In genomic region chr11:114477365-114477764, GRCm38 (mm10) we compare ENCODE assay signal across 9 mouse cellular contexts.
DNase-seq lines count a peak whose midpoint lies in the region; ATAC-seq lines count a peak whose summit lies in the region.
"Had no signal": no experiment of that assay in that cellular context is flagged by ENCODE, and none has a peak within 500 bp of the region (broad histone marks: within the 10 kb centered on the region; RNA-seq: fewer than 3 reads in every experiment).

No protein-coding gene starts in this region.

- H3K9ac ChIP-seq in limb, embryonic 11.5 days (ENCODE audit: low read length), result no peak overlapping the region
- H3K9ac ChIP-seq: embryonic facial prominence, embryonic 15.5 days had no signal

- peak; percentile 65 for DNase-seq in cerebellum, adult 11-12 months
- DNase-seq in cerebellum, adult 11 months, result no peak
- DNase-seq in left cerebral cortex, adult 18-20 months (ENCODE audit: low spot score in 2 of 2), result peak; percentile 22 to 25
- DNase-seq in left cerebral cortex, postnatal 10 days (ENCODE audit: extremely low spot score in 1 of 2, low spot score in 2 of 2), result no peak
- peak; percentile 54 for DNase-seq in MEL-GATA-1-ER (ENCODE audit: extremely low read depth, low read depth)
- peak; percentile 52 for DNase-seq in limb, embryonic 11.5 days (ENCODE audit: low spot score)
- DNase-seq in frontal cortex, postnatal 25 days (ENCODE audit: low spot score in 2 of 2), result no peak
- no peak for DNase-seq in layer of hippocampus, adult 9-10 months (ENCODE audit: low spot score)

- no peak overlapping the region for H3K4me3 ChIP-seq in limb, embryonic 11.5 days (ENCODE audit: low read depth, low read length)
- H3K4me3 ChIP-seq: embryonic facial prominence, embryonic 15.5 days had no signal

- H3K36me3 ChIP-seq in limb, embryonic 11.5 days (ENCODE audit: control insufficient read depth, insufficient read depth, low read length), result no peaks in the 10 kb centered on the region
- H3K36me3 ChIP-seq: embryonic facial prominence, embryonic 15.5 days had no signal

- no peaks in the 10 kb centered on the region for H3K9me3 ChIP-seq in limb, embryonic 11.5 days (ENCODE audit: control insufficient read depth, low read length)
- H3K9me3 ChIP-seq: embryonic facial prominence, embryonic 15.5 days had no signal

- WGBS in limb, embryonic 11.5 days, result 84% methylated on average over 3 of the region's 3 CpGs

- H3K27ac ChIP-seq in limb, embryonic 11.5 days (replicated peaks; ENCODE audit: low read depth, low read length), result no peak overlapping the region

- intact Hi-C loops in left cerebral cortex, postnatal 10 days (cut with DNase I), result no loop called here

- peaks cover 6% of the 10 kb centered on the region for H3K4me1 ChIP-seq in limb, embryonic 11.5 days (ENCODE audit: control insufficient read depth, insufficient read depth, low read length)

- H3K27me3 ChIP-seq in limb, embryonic 11.5 days (ENCODE audit: control insufficient read depth, insufficient read depth, low read length), result peaks cover 6% of the 10 kb centered on the region; the same call in 1 of the 2 replicates
- H3K27me3 ChIP-seq: embryonic facial prominence, embryonic 15.5 days had no signal

- ATAC-seq in limb, embryonic 11.5 days (ENCODE audit: insufficient number of reproducible peaks, low FRiP score, low TSS enrichment, low read depth), result no peak

- no peak overlapping the region for H3K4me2 ChIP-seq in limb, embryonic 11.5 days (ENCODE audit: low read depth, severe bottlenecking)
- H3K4me2 ChIP-seq: embryonic facial prominence, embryonic 15.5 days had no signal

Comparison
In these comparisons a context has a peak if more than half of its experiments do, and no peak if none do; other contexts are left out.
1. DNase-seq: peak in cerebellum, adult 11-12 months (single experiment), left cerebral cortex, adult 18-20 months (2 of 2), MEL-GATA-1-ER (single experiment) and limb, embryonic 11.5 days (single experiment); none in cerebellum, adult 11 months (single experiment), left cerebral cortex, postnatal 10 days (0 of 2), frontal cortex, postnatal 25 days (0 of 2) and layer of hippocampus, adult 9-10 months (single experiment).